Mouse (Mus musculus) olfactory bulb, adult 2 months (tissue): ENCODE measurements around the gene Itfg2. TPM values are rescaled to one million over a fixed set of nuclear protein-coding genes. Genes with fewer than 3 reads are reported as not detected.

Experiments used
- H3K27ac ChIP-seq: fragments of 200-500 bp; 2 replicates; pipeline ENCODE4 v1.5.1; 2012; ENCODE audit warnings: low read depth, low read length; ENCODE audit not compliant: insufficient read depth
- H3K4me1 ChIP-seq: fragments of 200-500 bp; 2 replicates; pipeline ENCODE4 v1.6.1; 2012; ENCODE audit warnings: low read length; ENCODE audit not compliant: control insufficient read depth, insufficient read depth
- H3K4me3 ChIP-seq: fragments of 200-500 bp; 2 replicates; pipeline ENCODE4 v1.5.1; 2012; ENCODE audit warnings: mild to moderate bottlenecking, low read depth, low read length, moderate library complexity; ENCODE audit not compliant: insufficient read depth
- CTCF ChIP-seq: fragments of 200-500 bp; IDR thresholded peaks from 2 replicates; pipeline ENCODE4 v1.5.1; 2012; ENCODE audit warnings: low read depth, mild to moderate bottlenecking, low read length, moderate library complexity; ENCODE audit not compliant: insufficient read depth
- POLR2A ChIP-seq: fragments of 200-500 bp; IDR thresholded peaks from 2 replicates; pipeline ENCODE4 v1.6.1; 2012; ENCODE audit warnings: mild to moderate bottlenecking, low read depth, low read length, moderate library complexity; ENCODE audit not compliant: insufficient read depth
- WGBS: fragments of 180-500 bp; shearing (Covaris S2); methylation state at CpG from one replicate; pipeline ENCODE4 v1.1.7; 2018; 5-methylcytosine and 5-hydroxymethylcytosine counted together
- polyA plus RNA-seq: library from polyadenylated mRNA; stranded (reverse); fragments of >200 nt; gene quantifications from 2 replicates; pipeline ENCODE4 v1.2.4, GENCODE M21; 2012; ENCODE audit warnings: low replicate concordance; ENCODE audit not compliant: missing spikeins, insufficient read depth, insufficient read length

The Itfg2 gene
- polyA plus RNA-seq: not detected in 2 replicates

GRCm38 (mm10) chr6:128424269-128425019 is at the start of gene Itfg2:
TSS of gene Itfg2 (minus strand) at chr6:128424931.
- peak within 1 kb of the TSS; percentile 94 for H3K4me3 ChIP-seq
- peaks cover 3% of the 10 kb centered on the region for H3K4me1 ChIP-seq
- peak within 1 kb of the TSS; percentile 100 for H3K27ac ChIP-seq
- under 1% methylated on average over 42 of the region's 42 CpGs for WGBS
- peak; percentile 98 for TF ChIP-seq POLR2A
- TF ChIP-seq CTCF: no peak

DNA sequence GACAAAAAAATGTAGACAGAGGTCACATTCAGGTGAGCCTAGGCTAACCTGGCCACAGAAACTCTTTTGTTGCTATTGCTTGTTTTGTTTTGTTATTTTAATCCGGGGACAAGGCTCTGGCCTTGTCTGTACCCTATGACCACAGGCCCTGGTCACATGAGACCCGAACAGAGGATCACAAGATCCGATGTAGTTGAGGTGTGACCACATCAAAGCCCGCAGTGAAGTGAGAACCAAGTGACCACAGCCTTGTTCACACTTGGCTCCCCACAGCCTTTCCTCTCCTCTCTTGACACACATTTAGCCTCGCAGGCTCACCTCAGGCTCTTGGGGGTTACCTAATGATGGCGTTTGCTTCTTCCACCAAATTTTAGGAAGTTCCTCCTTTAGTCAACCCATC is 49.4 kb upstream of the Itfg2 start:
- no peak overlapping the region for H3K4me3 ChIP-seq
- no peaks in the 10 kb centered on the region for H3K4me1 ChIP-seq
- 95% methylated on average over 6 of the region's 6 CpGs for whole genome bisulfite sequencing
- TF ChIP-seq CTCF (no peak), POLR2A (no peak)
- H3K27ac ChIP-seq: no peak overlapping the region

DNA sequence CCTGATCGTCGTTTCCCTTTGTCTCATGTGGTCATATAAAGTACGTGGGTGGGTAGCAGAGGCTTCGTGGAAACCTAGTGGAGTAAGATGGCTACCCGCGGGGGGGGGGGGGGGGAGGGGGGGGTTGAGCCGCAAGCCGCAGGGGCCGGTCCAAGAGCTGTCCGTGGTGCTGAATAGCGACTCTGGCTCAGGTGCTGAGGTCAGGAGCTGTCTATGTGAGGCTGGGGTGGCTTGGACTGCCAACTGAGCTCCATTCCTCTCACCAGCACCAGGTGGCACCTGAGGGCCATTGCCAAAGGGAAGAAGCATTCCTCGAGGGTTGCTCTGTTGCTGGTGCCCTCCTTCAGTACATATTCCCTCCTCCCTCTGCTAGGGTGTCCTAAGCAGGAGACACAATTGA is 44.7 kb upstream of the Itfg2 start:
- 12% methylated on average over 12 of the region's 12 CpGs for WGBS
- H3K4me3 ChIP-seq: no peak overlapping the region
- TF ChIP-seq POLR2A: no peak
- no peak for TF ChIP-seq CTCF
- H3K4me1 ChIP-seq: peaks cover 4% of the 10 kb centered on the region; the same call in 1 of the 2 replicates
- no peak overlapping the region for H3K27ac ChIP-seq

- no peak for TF ChIP-seq POLR2A
- no peak for TF ChIP-seq CTCF
- Histone ChIP-seq H3K4me1 (peaks cover 4% of the 10 kb centered on the region; the same call in 1 of the 2 replicates), H3K27ac (no peak overlapping the region), H3K4me3 (no peak overlapping the region)
- WGBS: 54% methylated on average over 2 of the region's 2 CpGs
Measured at GRCm38 (mm10) chr6:128467298-128467697, 42.6 kb upstream of the Itfg2 start.

DNA sequence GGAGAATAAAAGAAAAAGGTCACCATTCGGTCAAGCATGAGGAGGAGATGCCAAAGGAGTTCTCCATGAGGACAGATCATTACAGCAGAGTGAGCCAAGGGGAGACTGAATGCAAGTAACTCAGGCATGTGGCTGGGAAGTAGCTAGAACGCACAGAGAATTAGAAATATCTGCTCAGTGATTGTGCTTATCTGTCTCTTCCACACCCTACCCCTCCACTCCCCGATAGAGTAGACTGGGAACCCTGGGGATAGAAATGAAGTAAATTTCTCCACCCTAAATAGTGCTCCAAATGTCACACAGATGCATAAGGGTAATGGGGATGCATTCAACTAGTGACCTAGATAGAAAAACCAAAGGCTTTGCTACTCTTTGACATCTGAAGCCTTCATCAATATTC is 41.8 kb upstream of the Itfg2 start:
- no peak for TF ChIP-seq CTCF
- TF ChIP-seq POLR2A: no peak
- no peak overlapping the region for H3K27ac ChIP-seq
- no peak overlapping the region for H3K4me3 ChIP-seq
- WGBS: 54% methylated on average over 3 of the region's 3 CpGs
- peaks cover 4% of the 10 kb centered on the region; the same call in 1 of the 2 replicates for H3K4me1 ChIP-seq

GRCm38 (mm10) chr6:128466043-128466442 is 41.3 kb upstream of the Itfg2 start:
- TF ChIP-seq CTCF: no peak
- TF ChIP-seq POLR2A: no peak
- H3K27ac ChIP-seq: no peak overlapping the region
- no peak overlapping the region for H3K4me3 ChIP-seq
- H3K4me1 ChIP-seq: peaks cover 4% of the 10 kb centered on the region; the same call in 1 of the 2 replicates
- 16% methylated on average over 7 of the region's 7 CpGs for WGBS

DNA sequence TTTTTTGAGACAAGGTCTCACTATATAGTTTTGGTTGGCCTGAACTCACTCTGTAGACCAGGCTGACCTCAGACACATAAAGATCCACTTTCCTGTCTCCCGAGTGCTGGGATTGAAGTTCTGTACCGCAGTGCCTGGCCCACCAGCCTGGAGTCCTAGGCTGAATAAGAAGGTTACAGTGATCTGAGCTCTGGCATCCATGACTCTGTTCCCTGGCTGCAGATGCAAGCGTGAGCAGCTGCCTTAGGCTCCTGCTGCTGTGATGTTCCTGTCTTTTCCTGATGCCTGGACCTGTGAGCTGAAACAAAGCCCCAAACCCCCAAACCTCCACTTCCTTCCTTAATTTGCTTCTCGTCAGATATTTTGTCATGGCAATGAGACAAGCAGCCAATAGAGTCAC is 40.3 kb upstream of the Itfg2 start:
- no peak for TF ChIP-seq POLR2A
- no peak for TF ChIP-seq CTCF
- WGBS: 95% methylated on average over 4 of the region's 4 CpGs
- no peak overlapping the region for H3K27ac ChIP-seq
- peaks cover 4% of the 10 kb centered on the region; the same call in 1 of the 2 replicates for H3K4me1 ChIP-seq
- no peak overlapping the region for H3K4me3 ChIP-seq

DNA sequence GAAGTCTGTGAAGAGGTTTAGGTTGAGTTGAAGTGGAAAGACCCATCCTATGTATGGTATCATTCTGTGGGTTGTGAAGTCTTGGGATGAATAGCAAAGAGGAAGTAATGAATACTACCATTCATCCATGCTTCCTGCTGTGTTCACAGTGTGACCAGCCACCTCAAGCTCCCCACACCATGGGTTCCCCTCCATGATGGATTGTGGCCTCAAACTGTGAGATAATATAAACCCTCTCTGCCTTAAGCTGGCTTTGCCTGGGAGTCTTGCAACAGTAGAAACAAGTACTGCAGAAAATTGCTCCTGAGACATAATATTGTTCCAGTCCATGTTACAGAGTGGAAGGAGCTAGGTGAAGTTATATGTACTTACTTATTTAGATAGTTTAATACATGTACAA is 36.9 kb upstream of the Itfg2 start:
- Histone ChIP-seq H3K4me3 (no peak overlapping the region), H3K27ac (no peak overlapping the region), H3K4me1 (peaks cover 4% of the 10 kb centered on the region; the same call in 1 of the 2 replicates)
- TF ChIP-seq CTCF (no peak), POLR2A (no peak)

DNA sequence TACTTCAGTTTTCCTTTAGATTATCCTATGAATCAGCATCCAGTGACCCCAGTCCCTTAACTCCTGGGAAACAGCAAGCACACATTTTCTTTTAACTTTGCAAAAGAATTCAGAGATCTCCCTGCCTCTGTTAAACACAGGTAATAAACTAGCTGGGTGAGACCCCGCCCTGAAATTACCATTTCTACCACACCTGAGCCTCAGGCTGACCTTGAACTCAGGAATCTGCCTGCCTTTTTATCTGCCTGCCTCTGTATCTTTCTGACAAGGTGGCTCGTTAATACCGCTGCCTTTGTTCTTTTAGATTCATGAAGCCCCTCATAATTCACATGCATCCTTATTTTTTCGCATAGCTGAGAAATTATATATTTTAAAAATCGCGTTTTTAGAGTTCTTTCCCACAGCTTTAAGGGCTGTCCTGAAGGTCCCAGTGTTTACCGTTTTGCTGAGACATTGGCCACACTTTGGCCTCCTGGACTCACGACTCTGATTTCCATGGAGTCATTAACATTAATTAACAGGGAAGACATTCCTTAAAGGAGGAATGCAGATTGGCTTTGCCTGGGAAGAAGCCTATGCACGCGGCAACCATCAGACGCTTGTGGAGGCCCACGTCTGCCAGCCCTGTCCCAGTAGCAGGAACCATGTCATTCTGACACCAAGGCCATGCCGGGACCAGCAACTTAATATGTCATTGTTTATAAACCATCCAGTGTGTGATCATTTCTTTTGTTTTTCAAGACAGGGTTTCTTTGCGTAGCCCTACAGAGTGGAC is 36.2 kb upstream of the Itfg2 start:
- 84% methylated on average over 14 of the region's 14 CpGs for WGBS
- no peak overlapping the region for H3K4me3 ChIP-seq
- H3K27ac ChIP-seq: no peak overlapping the region
- TF ChIP-seq CTCF (no peak), POLR2A (no peak)
- peaks cover under 1% of the 10 kb centered on the region; the same call in 1 of the 2 replicates for H3K4me1 ChIP-seq
